Mouse (Mus musculus): ENCODE results near the gene Vps37b. TPM values are rescaled to one million over a fixed set of nuclear protein-coding genes. Genes with fewer than 3 reads are reported as not detected.

Vps37b gene
- polyA plus RNA-seq, 2 experiments: 29.3 to 44.2 TPM

- Histone ChIP-seq H3K27ac (replicated peaks; ENCODE audit: low read depth, low read length) (no peak overlapping the region), H3K9ac (ENCODE audit: low read depth, low read length, severe bottlenecking) (no peak overlapping the region), H3K4me1 (ENCODE audit: control insufficient read depth, insufficient read depth, low read length) (no peaks in the 10 kb centered on the region; the same call in 1 of the 2 replicates), H3K9me3 (ENCODE audit: control insufficient read depth, low read length) (no peaks in the 10 kb centered on the region), H3K4me3 (replicated peaks; ENCODE audit: low read length) (no peak overlapping the region), H3K4me2 (replicated peaks; ENCODE audit: low read depth, low read length, severe bottlenecking) (no peak overlapping the region), H3K36me3 (ENCODE audit: control insufficient read depth, insufficient read depth, low read length) (no peaks in the 10 kb centered on the region), H3K27me3 (ENCODE audit: control insufficient read depth, insufficient read depth, low read length) (no peaks in the 10 kb centered on the region)
- DNase-seq (ENCODE audit: low spot score) (no peak), ATAC-seq (ENCODE audit: low FRiP score, low read depth) (no peak)
- 87% methylated on average over 4 of the region's 4 CpGs for WGBS
- TF ChIP-seq POLR2A (IDR thresholded peaks at IDR 0.05; ENCODE audit: borderline replicate concordance, extremely low read depth, insufficient read depth, insufficient read length): no peak
Measured at GRCm38 (mm10) chr5:123970576-123970975, 61.5 kb downstream of the Vps37b start.

GRCm38 (mm10) chr5:123969216-123969615 is 62.9 kb downstream of the Vps37b start:
- 75% methylated on average over 8 of the region's 8 CpGs for WGBS

GRCm38 (mm10) chr5:123968468-123968867 is 63.6 kb downstream of the Vps37b start:
- Histone ChIP-seq H3K27me3 (ENCODE audit: control insufficient read depth, insufficient read depth, low read length) (no peaks in the 10 kb centered on the region), H3K4me2 (replicated peaks; ENCODE audit: low read depth, low read length, severe bottlenecking) (no peak overlapping the region), H3K27ac (replicated peaks; ENCODE audit: low read depth, low read length) (no peak overlapping the region), H3K9ac (ENCODE audit: low read depth, low read length, severe bottlenecking) (no peak overlapping the region), H3K36me3 (ENCODE audit: control insufficient read depth, insufficient read depth, low read length) (no peaks in the 10 kb centered on the region), H3K9me3 (ENCODE audit: control insufficient read depth, low read length) (no peaks in the 10 kb centered on the region), H3K4me3 (replicated peaks; ENCODE audit: low read length) (no peak overlapping the region), H3K4me1 (ENCODE audit: control insufficient read depth, insufficient read depth, low read length) (no peaks in the 10 kb centered on the region)
- DNase-seq (ENCODE audit: low spot score): no peak
- no peak for TF ChIP-seq POLR2A (IDR thresholded peaks at IDR 0.05; ENCODE audit: borderline replicate concordance, extremely low read depth, insufficient read depth, insufficient read length)
- no peak for ATAC-seq (ENCODE audit: low FRiP score, low read depth)
- 74% methylated on average over 5 of the region's 5 CpGs for WGBS

More at GRCm38 (mm10) chr5:123969216-123969615, 62.9 kb downstream of the Vps37b start:
- no peak overlapping the region for H3K4me3 ChIP-seq (replicated peaks; ENCODE audit: low read length)
- H3K27ac ChIP-seq (replicated peaks; ENCODE audit: low read depth, low read length): no peak overlapping the region
- no peaks in the 10 kb centered on the region for H3K9me3 ChIP-seq (ENCODE audit: control insufficient read depth, low read length)
- no peaks in the 10 kb centered on the region for H3K27me3 ChIP-seq (ENCODE audit: control insufficient read depth, insufficient read depth, low read length)
- H3K4me1 ChIP-seq (ENCODE audit: control insufficient read depth, insufficient read depth, low read length): no peaks in the 10 kb centered on the region
- no peak overlapping the region for H3K9ac ChIP-seq (ENCODE audit: low read depth, low read length, severe bottlenecking)
- ATAC-seq (ENCODE audit: low FRiP score, low read depth): no peak
- no peak for DNase-seq (ENCODE audit: low spot score)
- H3K36me3 ChIP-seq (ENCODE audit: control insufficient read depth, insufficient read depth, low read length): no peaks in the 10 kb centered on the region
- H3K4me2 ChIP-seq (replicated peaks; ENCODE audit: low read depth, low read length, severe bottlenecking): no peak overlapping the region
- TF ChIP-seq POLR2A (IDR thresholded peaks at IDR 0.05; ENCODE audit: borderline replicate concordance, extremely low read depth, insufficient read depth, insufficient read length): no peak

DNA sequence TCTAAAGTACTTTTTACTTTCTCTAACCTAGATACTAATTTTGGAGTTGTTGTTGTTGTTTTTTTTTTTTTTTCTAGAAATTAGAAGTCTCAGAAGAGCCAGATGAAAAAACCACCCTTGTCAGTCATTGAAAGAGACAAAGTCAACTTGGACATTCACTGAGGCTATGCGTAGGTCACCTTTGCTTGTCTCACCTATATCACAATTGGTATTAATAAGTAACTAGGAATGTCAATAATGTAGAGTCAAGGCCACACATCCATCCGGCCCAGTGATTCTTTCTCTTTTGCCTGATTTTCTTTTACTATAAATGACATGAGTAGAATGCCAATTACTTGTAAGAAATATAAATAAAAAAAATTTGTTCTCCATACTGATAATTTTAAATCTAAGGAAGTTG is 65.3 kb downstream of the Vps37b start:
- 94% methylated on average over 2 of the region's 2 CpGs for WGBS
- no peak overlapping the region for H3K4me3 ChIP-seq (replicated peaks; ENCODE audit: low read length)
- DNase-seq (ENCODE audit: low spot score) (no peak), ATAC-seq (ENCODE audit: low FRiP score, low read depth) (no peak)
- H3K27ac ChIP-seq (replicated peaks; ENCODE audit: low read depth, low read length): no peak overlapping the region
- no peak overlapping the region for H3K9ac ChIP-seq (ENCODE audit: low read depth, low read length, severe bottlenecking)
- no peak overlapping the region for H3K4me2 ChIP-seq (replicated peaks; ENCODE audit: low read depth, low read length, severe bottlenecking)
- H3K4me1 ChIP-seq (ENCODE audit: control insufficient read depth, insufficient read depth, low read length): no peaks in the 10 kb centered on the region
- no peaks in the 10 kb centered on the region for H3K9me3 ChIP-seq (ENCODE audit: control insufficient read depth, low read length)
- H3K36me3 ChIP-seq (ENCODE audit: control insufficient read depth, insufficient read depth, low read length): no peaks in the 10 kb centered on the region
- TF ChIP-seq POLR2A (IDR thresholded peaks at IDR 0.05; ENCODE audit: borderline replicate concordance, extremely low read depth, insufficient read depth, insufficient read length): no peak
- no peaks in the 10 kb centered on the region for H3K27me3 ChIP-seq (ENCODE audit: control insufficient read depth, insufficient read depth, low read length)

- 95% methylated on average over 4 of the region's 4 CpGs for whole genome bisulfite sequencing
- Histone ChIP-seq H3K36me3 (ENCODE audit: control insufficient read depth, insufficient read depth, low read length) (no peaks in the 10 kb centered on the region), H3K4me2 (replicated peaks; ENCODE audit: low read depth, low read length, severe bottlenecking) (no peak overlapping the region), H3K4me1 (ENCODE audit: control insufficient read depth, insufficient read depth, low read length) (no peaks in the 10 kb centered on the region), H3K9me3 (ENCODE audit: control insufficient read depth, low read length) (no peaks in the 10 kb centered on the region), H3K4me3 (replicated peaks; ENCODE audit: low read length) (no peak overlapping the region), H3K9ac (ENCODE audit: low read depth, low read length, severe bottlenecking) (no peak overlapping the region), H3K27ac (replicated peaks; ENCODE audit: low read depth, low read length) (no peak overlapping the region), H3K27me3 (ENCODE audit: control insufficient read depth, insufficient read depth, low read length) (no peaks in the 10 kb centered on the region)
- DNase-seq (ENCODE audit: low spot score): no peak
- ATAC-seq (ENCODE audit: low FRiP score, low read depth): no peak
- TF ChIP-seq POLR2A (IDR thresholded peaks at IDR 0.05; ENCODE audit: borderline replicate concordance, extremely low read depth, insufficient read depth, insufficient read length): no peak
Measured at GRCm38 (mm10) chr5:123964208-123964607, 67.9 kb downstream of the Vps37b start.

- DNase-seq (ENCODE audit: low spot score): no peak
- Histone ChIP-seq H3K4me3 (replicated peaks; ENCODE audit: low read length) (no peak overlapping the region), H3K27ac (replicated peaks; ENCODE audit: low read depth, low read length) (no peak overlapping the region), H3K9ac (ENCODE audit: low read depth, low read length, severe bottlenecking) (no peak overlapping the region), H3K27me3 (ENCODE audit: control insufficient read depth, insufficient read depth, low read length) (no peaks in the 10 kb centered on the region), H3K4me1 (ENCODE audit: control insufficient read depth, insufficient read depth, low read length) (no peaks in the 10 kb centered on the region), H3K9me3 (ENCODE audit: control insufficient read depth, low read length) (no peaks in the 10 kb centered on the region), H3K36me3 (ENCODE audit: control insufficient read depth, insufficient read depth, low read length) (no peaks in the 10 kb centered on the region), H3K4me2 (replicated peaks; ENCODE audit: low read depth, low read length, severe bottlenecking) (no peak overlapping the region)
- no peak for ATAC-seq (ENCODE audit: low FRiP score, low read depth)
- 78% methylated on average over 10 of the region's 12 CpGs for WGBS
- no peak for TF ChIP-seq POLR2A (IDR thresholded peaks at IDR 0.05; ENCODE audit: borderline replicate concordance, extremely low read depth, insufficient read depth, insufficient read length)
Measured at GRCm38 (mm10) chr5:123961046-123961445, 71.0 kb downstream of the Vps37b start.
